Mouse (Mus musculus) neural tube, embryonic 13.5 days (tissue): ENCODE data around the gene Extl2. TPM values are rescaled to one million over a fixed set of nuclear protein-coding genes. Genes with fewer than 3 reads are reported as not detected.

ENCODE experiments used
- ATAC-seq: fragments of 200-750 bp; cut with Nextera tagmentation; 2 replicates; pipeline ENCODE4 v1.8.0; 2017; ENCODE audit warnings: low read depth, mild to moderate bottlenecking, moderate TSS enrichment, moderate library complexity
- H3K27ac ChIP-seq: fragments of 300-500 bp; sonication (generic); replicated peaks from 2 replicates; pipeline ENCODE4 v1.5.1; 2015; ENCODE audit warnings: moderate library complexity, mild to moderate bottlenecking, inconsistent platforms
- H3K27me3 ChIP-seq: fragments of 300-500 bp; sonication (generic); 2 replicates; pipeline ENCODE4 v1.6.1; 2015; ENCODE audit warnings: mild to moderate bottlenecking, inconsistent platforms
- H3K36me3 ChIP-seq: fragments of 300-500 bp; sonication (generic); 2 replicates; pipeline ENCODE4 v1.6.1; 2015; ENCODE audit warnings: mild to moderate bottlenecking, inconsistent platforms
- H3K4me1 ChIP-seq: fragments of 300-500 bp; sonication (generic); replicated peaks from 2 replicates; pipeline ENCODE4 v1.6.1; 2015; ENCODE audit warnings: inconsistent platforms
- H3K4me2 ChIP-seq: fragments of 300-500 bp; sonication (generic); 2 replicates; pipeline ENCODE4 v1.6.1; 2015; ENCODE audit warnings: inconsistent platforms, mild to moderate bottlenecking, moderate library complexity
- H3K4me3 ChIP-seq: fragments of 300-500 bp; sonication (generic); 2 replicates; pipeline ENCODE4 v1.5.1; 2015; ENCODE audit warnings: mild to moderate bottlenecking, inconsistent platforms
- H3K9ac ChIP-seq: fragments of 300-500 bp; sonication (generic); 2 replicates; pipeline ENCODE4 v1.6.1; 2015; ENCODE audit warnings: moderate library complexity, mild to moderate bottlenecking, inconsistent platforms
- H3K9me3 ChIP-seq: fragments of 300-500 bp; sonication (generic); 2 replicates; pipeline ENCODE4 v1.6.1; 2016; ENCODE audit warnings: inconsistent platforms
- WGBS: fragments of 180-500 bp; shearing (Covaris S2); methylation state at CpG from one replicate; pipeline ENCODE4 v1.1.7; 2015; 5-methylcytosine and 5-hydroxymethylcytosine counted together
- polyA plus RNA-seq: library from polyadenylated mRNA; unstranded; fragments of >200 nt; fragmentation: Nextera tagmentation; extraction: Ambion mirVana; gene quantifications from 2 replicates; pipeline ENCODE4 v1.2.1, GENCODE M21; 2015

The Extl2 gene
- polyA plus RNA-seq, 1 experiment from 2014 or later, result 33.0 TPM

GRCm38 (mm10) chr3:116016116-116016515 is 8.9 kb downstream of the Extl2 start:
- no peak overlapping the region for H3K4me3 ChIP-seq
- peak overlapping the region; percentile 38; the same call in 1 of the 2 replicates for H3K9ac ChIP-seq
- no peak overlapping the region for H3K27ac ChIP-seq
- no peak overlapping the region for H3K4me2 ChIP-seq
- ATAC-seq, result no peak
- H3K36me3 ChIP-seq, result no peaks in the 10 kb centered on the region
- no peaks in the 10 kb centered on the region for H3K4me1 ChIP-seq
- H3K9me3 ChIP-seq, result no peaks in the 10 kb centered on the region
- H3K27me3 ChIP-seq, result no peaks in the 10 kb centered on the region
- WGBS, result 89% methylated on average over 13 of the region's 13 CpGs

GRCm38 (mm10) chr3:116018606-116019005 is 11.3 kb downstream of the Extl2 start:
- no peaks in the 10 kb centered on the region for H3K36me3 ChIP-seq
- 0 out of 2 replicates have a peak, but pooled peaks cover 6% of the 10 kb centered on the region for H3K4me1 ChIP-seq
- no peaks in the 10 kb centered on the region for H3K27me3 ChIP-seq
- H3K27ac ChIP-seq, result no peak overlapping the region
- no peak for ATAC-seq
- no peak overlapping the region for H3K4me3 ChIP-seq
- 78% methylated on average over 4 of the region's 4 CpGs for WGBS
- H3K4me2 ChIP-seq, result no peak overlapping the region
- no peaks in the 10 kb centered on the region for H3K9me3 ChIP-seq
- no peak overlapping the region for H3K9ac ChIP-seq

GRCm38 (mm10) chr3:116019136-116019535 is 11.9 kb downstream of the Extl2 start:
- 97% methylated on average over 5 of the region's 5 CpGs for WGBS
- H3K4me1 ChIP-seq, result 0 out of 2 replicates have a peak, but pooled peaks cover 6% of the 10 kb centered on the region
- no peak overlapping the region for H3K27ac ChIP-seq
- no peak for ATAC-seq
- no peak overlapping the region for H3K4me2 ChIP-seq
- no peak overlapping the region for H3K9ac ChIP-seq
- 0 out of 2 replicates have a peak, but pooled peaks cover 4% of the 10 kb centered on the region for H3K36me3 ChIP-seq
- H3K27me3 ChIP-seq, result no peaks in the 10 kb centered on the region
- no peak overlapping the region for H3K4me3 ChIP-seq
- no peaks in the 10 kb centered on the region for H3K9me3 ChIP-seq

- Histone ChIP-seq H3K9ac (no peak overlapping the region), H3K4me2 (no peak overlapping the region), H3K4me1 (0 out of 2 replicates have a peak, but pooled peaks cover 6% of the 10 kb centered on the region), H3K9me3 (no peaks in the 10 kb centered on the region), H3K27me3 (no peaks in the 10 kb centered on the region), H3K4me3 (no peak overlapping the region), H3K27ac (no peak overlapping the region), H3K36me3 (peaks cover 25% of the 10 kb centered on the region)
- ATAC-seq, result no peak
- 93% methylated on average over 12 of the region's 12 CpGs for WGBS
Measured at GRCm38 (mm10) chr3:116024236-116024635, 17.0 kb downstream of the Extl2 start.

GRCm38 (mm10) chr3:116024669-116025068 is 17.4 kb downstream of the Extl2 start:
- Histone ChIP-seq H3K27ac (no peak overlapping the region), H3K4me3 (no peak overlapping the region), H3K9ac (no peak overlapping the region), H3K4me1 (0 out of 2 replicates have a peak, but pooled peaks cover 6% of the 10 kb centered on the region), H3K4me2 (no peak overlapping the region), H3K36me3 (peaks cover 25% of the 10 kb centered on the region), H3K9me3 (no peaks in the 10 kb centered on the region), H3K27me3 (no peaks in the 10 kb centered on the region)
- no peak for ATAC-seq
- 83% methylated on average over 5 of the region's 5 CpGs for WGBS

GRCm38 (mm10) chr3:116025701-116026100 is 18.4 kb downstream of the Extl2 start:
- peaks cover 25% of the 10 kb centered on the region for H3K36me3 ChIP-seq
- H3K9ac ChIP-seq, result no peak overlapping the region
- no peak overlapping the region for H3K4me3 ChIP-seq
- H3K27me3 ChIP-seq, result no peaks in the 10 kb centered on the region
- H3K9me3 ChIP-seq, result no peaks in the 10 kb centered on the region
- no peak for ATAC-seq
- 0 out of 2 replicates have a peak, but pooled peaks cover 6% of the 10 kb centered on the region for H3K4me1 ChIP-seq
- WGBS, result 87% methylated on average over 10 of the region's 10 CpGs
- no peak overlapping the region for H3K4me2 ChIP-seq
- H3K27ac ChIP-seq, result no peak overlapping the region

GRCm38 (mm10) chr3:116026996-116027395 is 19.7 kb downstream of the Extl2 start:
- H3K9me3 ChIP-seq, result no peaks in the 10 kb centered on the region
- no peak overlapping the region for H3K4me2 ChIP-seq
- H3K36me3 ChIP-seq, result peaks cover 25% of the 10 kb centered on the region
- H3K27me3 ChIP-seq, result no peaks in the 10 kb centered on the region
- 0 out of 2 replicates have a peak, but pooled peaks cover 6% of the 10 kb centered on the region for H3K4me1 ChIP-seq
- no peak overlapping the region for H3K27ac ChIP-seq
- no peak for ATAC-seq
- H3K4me3 ChIP-seq, result no peak overlapping the region
- WGBS, result 94% methylated on average over 20 of the region's 20 CpGs
- H3K9ac ChIP-seq, result no peak overlapping the region

GRCm38 (mm10) chr3:116030152-116030788 is 23.0 kb downstream of the Extl2 start:
- Histone ChIP-seq H3K9me3 (no peaks in the 10 kb centered on the region), H3K27me3 (no peaks in the 10 kb centered on the region), H3K4me1 (no peaks in the 10 kb centered on the region), H3K9ac (no peak overlapping the region), H3K4me2 (no peak overlapping the region), H3K4me3 (no peak overlapping the region), H3K36me3 (peaks cover 19% of the 10 kb centered on the region), H3K27ac (no peak overlapping the region)
- ATAC-seq, result 0 out of 2 replicates have a peak, but pooled peaks have one; percentile 27
- 75% methylated on average over 11 of the region's 11 CpGs for WGBS

- peaks cover 6% of the 10 kb centered on the region; the same call in 1 of the 2 replicates for H3K36me3 ChIP-seq
- 54% methylated on average over 6 of the region's 6 CpGs for WGBS
- H3K4me1 ChIP-seq, result no peaks in the 10 kb centered on the region
- peak; percentile 40; the same call in 1 of the 2 replicates for ATAC-seq
- H3K4me2 ChIP-seq, result no peak overlapping the region
- H3K9ac ChIP-seq, result no peak overlapping the region
- H3K27ac ChIP-seq, result no peak overlapping the region
- no peaks in the 10 kb centered on the region for H3K9me3 ChIP-seq
- H3K4me3 ChIP-seq, result no peak overlapping the region
- no peaks in the 10 kb centered on the region for H3K27me3 ChIP-seq
Measured at GRCm38 (mm10) chr3:116033218-116033870, 26.1 kb downstream of the Extl2 start.

GRCm38 (mm10) chr3:116033871-116034222 is 26.6 kb downstream of the Extl2 start:
- WGBS, result 63% methylated on average over 3 of the region's 3 CpGs
- no peaks in the 10 kb centered on the region for H3K9me3 ChIP-seq
- no peak overlapping the region for H3K4me3 ChIP-seq
- H3K36me3 ChIP-seq, result 0 out of 2 replicates have a peak, but pooled peaks cover under 1% of the 10 kb centered on the region
- no peak overlapping the region for H3K9ac ChIP-seq
- no peaks in the 10 kb centered on the region for H3K27me3 ChIP-seq
- no peak overlapping the region for H3K27ac ChIP-seq
- H3K4me1 ChIP-seq, result no peaks in the 10 kb centered on the region
- no peak overlapping the region for H3K4me2 ChIP-seq
- 0 out of 2 replicates have a peak, but pooled peaks have one; percentile 11 for ATAC-seq

GRCm38 (mm10) chr3:116040776-116041175 is 33.5 kb downstream of the Extl2 start:
- Histone ChIP-seq H3K27ac (no peak overlapping the region), H3K9me3 (no peaks in the 10 kb centered on the region), H3K9ac (no peak overlapping the region), H3K4me2 (no peak overlapping the region), H3K36me3 (no peaks in the 10 kb centered on the region), H3K4me1 (no peaks in the 10 kb centered on the region), H3K27me3 (no peaks in the 10 kb centered on the region), H3K4me3 (no peak overlapping the region)
- WGBS, result 84% methylated on average over 3 of the region's 3 CpGs
- no peak for ATAC-seq

- Histone ChIP-seq H3K9ac (no peak overlapping the region), H3K36me3 (no peaks in the 10 kb centered on the region), H3K27me3 (no peaks in the 10 kb centered on the region), H3K4me2 (no peak overlapping the region), H3K9me3 (no peaks in the 10 kb centered on the region), H3K4me1 (no peaks in the 10 kb centered on the region), H3K4me3 (no peak overlapping the region), H3K27ac (no peak overlapping the region)
- WGBS, result 86% methylated on average over 2 of the region's 2 CpGs
- no peak for ATAC-seq
Measured at GRCm38 (mm10) chr3:116046000-116046399, 38.7 kb downstream of the Extl2 start.
